Mouse (Mus musculus) liver, embryonic 15.5 days (tissue): ENCODE data around the gene Gm10477. TPM values are rescaled to one million over a fixed set of nuclear protein-coding genes. Genes with fewer than 3 reads are reported as not detected.
"Not testable (repeated sequence)": the region's sequence is repeated elsewhere in the genome, so short reads cannot be mapped to it uniquely, and the experiment has no call there.

Experiments
- ATAC-seq: fragments of 200-750 bp; cut with Nextera tagmentation; 2 replicates; pipeline ENCODE4 v1.8.0; 2017; ENCODE audit warnings: moderate number of reproducible peaks, mild to moderate bottlenecking, moderate library complexity; ENCODE audit not compliant: insufficient read depth
- H3K27ac ChIP-seq: fragments of 300-500 bp; sonication (generic); replicated peaks from 2 replicates; pipeline ENCODE4 v1.5.1; 2015; ENCODE audit warnings: mild to moderate bottlenecking, inconsistent platforms
- H3K27me3 ChIP-seq: fragments of 300-500 bp; sonication (generic); 2 replicates; pipeline ENCODE4 v1.6.1; 2015; ENCODE audit warnings: mild to moderate bottlenecking, inconsistent platforms
- H3K36me3 ChIP-seq: fragments of 300-500 bp; sonication (generic); replicated peaks from 2 replicates; pipeline ENCODE4 v1.6.1; 2015; ENCODE audit warnings: moderate library complexity, mild to moderate bottlenecking, inconsistent platforms
- H3K4me1 ChIP-seq: fragments of 300-500 bp; sonication (generic); replicated peaks from 2 replicates; pipeline ENCODE4 v1.6.1; 2015; ENCODE audit warnings: inconsistent platforms
- H3K4me2 ChIP-seq: fragments of 300-500 bp; sonication (generic); 2 replicates; pipeline ENCODE4 v1.6.1; 2015; ENCODE audit warnings: moderate library complexity, mild to moderate bottlenecking, inconsistent platforms
- H3K4me3 ChIP-seq: fragments of 300-500 bp; sonication (generic); replicated peaks from 2 replicates; pipeline ENCODE4 v1.5.1; 2015; ENCODE audit warnings: mild to moderate bottlenecking, inconsistent platforms
- H3K9ac ChIP-seq: fragments of 300-500 bp; sonication (generic); 2 replicates; pipeline ENCODE4 v1.6.1; 2015; ENCODE audit warnings: moderate library complexity, mild to moderate bottlenecking, inconsistent platforms
- H3K9me3 ChIP-seq: fragments of 300-500 bp; sonication (generic); replicated peaks from 2 replicates; pipeline ENCODE4 v1.6.1; 2016; ENCODE audit warnings: inconsistent platforms
- WGBS: fragments of 180-500 bp; shearing (Covaris S2); methylation state at CpG from one replicate; pipeline ENCODE4 v1.1.7; 2015; ENCODE audit warnings: mixed read lengths; ENCODE audit not compliant: insufficient replicate concordance; 5-methylcytosine and 5-hydroxymethylcytosine counted together
- polyA plus RNA-seq: library from polyadenylated mRNA; unstranded; fragments of >200 nt; fragmentation: Nextera tagmentation; extraction: Ambion mirVana; gene quantifications from 2 replicates; pipeline ENCODE4 v1.2.1, GENCODE M21; 2015

Gm10477 gene
- not detected in 2 replicates for polyA plus RNA-seq

GRCm38 (mm10) chrX:56524442-56524841, at the start of gene Gm10477:
Gene Gm10477, plus strand, starts transcription at chrX:56524742.
- H3K9me3 ChIP-seq, ATAC-seq, H3K4me3 ChIP-seq, H3K36me3 ChIP-seq, H3K27ac ChIP-seq, H3K4me1 ChIP-seq, H3K9ac ChIP-seq, H3K27me3 ChIP-seq, H3K4me2 ChIP-seq: not testable (repeated sequence)
- WGBS: 67% methylated on average over 6 of the region's 6 CpGs

GRCm38 (mm10) chrX:56477553-56477952, 47.0 kb upstream of the Gm10477 start:
- Histone ChIP-seq H3K36me3 (peaks cover 20% of the 10 kb centered on the region), H3K27ac (no peak overlapping the region), H3K4me2 (no peak overlapping the region), H3K4me1 (no peaks in the 10 kb centered on the region; the same call in 1 of the 2 replicates), H3K4me3 (no peak overlapping the region), H3K27me3 (no peaks in the 10 kb centered on the region), H3K9me3 (no peaks in the 10 kb centered on the region), H3K9ac (no peak overlapping the region)
- WGBS: 80% methylated on average over 3 of the region's 3 CpGs
- ATAC-seq: no peak

DNA sequence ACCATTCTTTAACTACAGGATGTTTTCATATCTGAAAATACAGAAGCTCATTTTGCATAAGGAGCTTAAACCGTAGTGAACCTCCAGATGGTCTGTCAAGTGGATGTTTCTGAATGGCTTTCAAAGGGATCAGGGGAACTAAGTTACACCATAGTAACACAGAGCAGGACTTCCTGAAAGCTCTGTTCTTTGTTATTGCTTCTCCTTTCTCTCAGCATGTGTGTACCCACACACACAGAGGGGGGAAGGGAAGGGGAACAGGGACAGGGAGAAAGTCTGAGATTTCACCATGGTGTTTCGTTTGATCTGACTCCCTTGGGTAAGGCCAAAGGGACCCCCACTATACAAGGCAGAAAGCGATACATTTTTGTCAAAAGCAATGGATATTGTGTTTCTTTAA, 42.6 kb upstream of the Gm10477 start:
- Histone ChIP-seq H3K4me1 (no peaks in the 10 kb centered on the region; the same call in 1 of the 2 replicates), H3K36me3 (peaks cover 48% of the 10 kb centered on the region), H3K4me3 (no peak overlapping the region), H3K4me2 (no peak overlapping the region), H3K27me3 (no peaks in the 10 kb centered on the region), H3K9me3 (no peaks in the 10 kb centered on the region), H3K9ac (no peak overlapping the region), H3K27ac (no peak overlapping the region)
- WGBS: 66% methylated on average over 3 of the region's 3 CpGs
- ATAC-seq: no peak

GRCm38 (mm10) chrX:56489758-56490157, 34.8 kb upstream of the Gm10477 start:
- no peak overlapping the region for H3K4me3 ChIP-seq
- no peaks in the 10 kb centered on the region for H3K9me3 ChIP-seq
- no peak overlapping the region for H3K9ac ChIP-seq
- no peaks in the 10 kb centered on the region for H3K27me3 ChIP-seq
- H3K27ac ChIP-seq: no peak overlapping the region
- no peaks in the 10 kb centered on the region for H3K4me1 ChIP-seq
- WGBS: 11% methylated on average over 1 of the region's 1 CpGs
- H3K36me3 ChIP-seq: peaks cover 58% of the 10 kb centered on the region
- no peak overlapping the region for H3K4me2 ChIP-seq
- ATAC-seq: no peak

DNA sequence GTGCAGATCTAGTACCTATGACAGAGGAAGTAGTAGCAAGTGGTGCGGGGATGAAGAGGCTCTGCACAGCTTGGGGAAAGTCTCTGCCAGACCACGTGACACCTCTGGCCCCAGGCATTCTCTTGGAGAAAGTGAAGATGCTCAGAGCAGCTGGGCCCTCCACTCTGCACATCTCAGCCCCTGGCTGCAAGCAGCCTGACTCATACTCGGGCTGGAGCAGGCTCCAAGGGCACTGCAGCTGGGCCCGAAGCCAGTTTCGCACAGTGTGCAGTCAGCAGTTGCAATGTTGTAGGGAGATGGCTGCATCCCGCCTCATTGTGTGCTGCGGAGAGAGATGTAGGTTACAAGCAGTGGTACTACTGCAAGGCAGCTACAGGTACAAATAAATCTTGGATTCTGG, 27.3 kb upstream of the Gm10477 start:
- no peak overlapping the region for H3K27ac ChIP-seq
- H3K4me3 ChIP-seq: no peak overlapping the region
- no peaks in the 10 kb centered on the region for H3K27me3 ChIP-seq
- H3K9me3 ChIP-seq: no peaks in the 10 kb centered on the region
- no peak for ATAC-seq
- H3K36me3 ChIP-seq: peaks cover 63% of the 10 kb centered on the region
- 85% methylated on average over 7 of the region's 7 CpGs for WGBS
- H3K4me1 ChIP-seq: no peaks in the 10 kb centered on the region
- no peak overlapping the region for H3K9ac ChIP-seq
- no peak overlapping the region for H3K4me2 ChIP-seq

- no peaks in the 10 kb centered on the region for H3K27me3 ChIP-seq
- no peak overlapping the region for H3K4me2 ChIP-seq
- no peak overlapping the region for H3K9ac ChIP-seq
- no peak for ATAC-seq
- 8% methylated on average over 3 of the region's 3 CpGs for WGBS
- no peaks in the 10 kb centered on the region for H3K9me3 ChIP-seq
- H3K4me1 ChIP-seq: no peaks in the 10 kb centered on the region
- no peak overlapping the region for H3K4me3 ChIP-seq
- H3K36me3 ChIP-seq: no peaks in the 10 kb centered on the region
- no peak overlapping the region for H3K27ac ChIP-seq
Observed at GRCm38 (mm10) chrX:56531266-56531665, 6.7 kb downstream of the Gm10477 start.

- H3K4me3 ChIP-seq: no peak overlapping the region
- H3K4me1 ChIP-seq: no peaks in the 10 kb centered on the region
- H3K36me3 ChIP-seq: no peaks in the 10 kb centered on the region
- H3K27me3 ChIP-seq: no peaks in the 10 kb centered on the region
- H3K27ac ChIP-seq: no peak overlapping the region
- ATAC-seq: no peak
- no peak overlapping the region for H3K9ac ChIP-seq
- H3K9me3 ChIP-seq: no peaks in the 10 kb centered on the region
- no peak overlapping the region for H3K4me2 ChIP-seq
- 41% methylated on average over 4 of the region's 4 CpGs for WGBS
Observed at GRCm38 (mm10) chrX:56537162-56537561, 12.6 kb downstream of the Gm10477 start.

GRCm38 (mm10) chrX:56549506-56549905, 25.0 kb downstream of the Gm10477 start, which contains the start of gene Gm648:
Gene Gm648, minus strand, starts transcription at chrX:56549606.
- Histone ChIP-seq H3K36me3 (no peaks in the 10 kb centered on the region), H3K9me3 (no peaks in the 10 kb centered on the region), H3K4me3 (no peak within 1 kb of the TSS), H3K27me3 (no peaks in the 10 kb centered on the region), H3K4me1 (no peaks in the 10 kb centered on the region), H3K4me2 (no peak within 1 kb of the TSS), H3K27ac (no peak within 1 kb of the TSS), H3K9ac (no peak within 1 kb of the TSS)
- ATAC-seq: no peak
- 70% methylated on average over 7 of the region's 7 CpGs for WGBS

GRCm38 (mm10) chrX:56553584-56553983, 29.0 kb downstream of the Gm10477 start:
- Histone ChIP-seq H3K36me3 (no peaks in the 10 kb centered on the region), H3K4me3 (no peak overlapping the region), H3K9me3 (no peaks in the 10 kb centered on the region), H3K27ac (no peak overlapping the region), H3K27me3 (no peaks in the 10 kb centered on the region), H3K4me1 (no peaks in the 10 kb centered on the region), H3K9ac (no peak overlapping the region), H3K4me2 (no peak overlapping the region)
- WGBS: 57% methylated on average over 3 of the region's 3 CpGs
- no peak for ATAC-seq

DNA sequence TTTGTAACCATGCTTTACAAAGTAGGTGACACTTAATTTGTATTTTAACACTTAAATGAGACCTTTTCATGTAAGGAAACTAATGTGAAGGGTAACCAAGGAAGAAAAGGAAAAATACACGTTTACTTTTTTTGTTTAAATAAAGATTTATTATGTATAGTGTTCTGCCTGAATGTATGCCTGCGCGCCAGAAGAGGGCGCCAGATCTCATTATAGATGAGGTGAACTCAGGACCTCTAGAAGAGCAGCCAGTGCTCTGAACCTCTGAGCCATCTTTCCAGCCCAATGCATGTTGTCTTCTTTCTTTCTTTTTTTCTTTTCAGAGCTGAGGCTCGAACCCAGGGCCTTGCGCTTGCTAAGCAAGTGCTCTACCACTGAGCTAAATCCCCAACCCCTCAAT, 47.9 kb downstream of the Gm10477 start:
- 8% methylated on average over 6 of the region's 6 CpGs for WGBS

More for the DNA sequence above, 47.9 kb downstream of the Gm10477 start:
- Histone ChIP-seq H3K9ac (no peak overlapping the region), H3K27me3 (no peaks in the 10 kb centered on the region), H3K4me1 (no peaks in the 10 kb centered on the region), H3K4me3 (no peak overlapping the region), H3K27ac (no peak overlapping the region), H3K36me3 (no peaks in the 10 kb centered on the region), H3K4me2 (no peak overlapping the region), H3K9me3 (no peaks in the 10 kb centered on the region)
- no peak for ATAC-seq
